Mouse (Mus musculus): ENCODE measurements at regions not wholly inside any gene's neighbourhood (a gene's known extent, or its start where the extent isn't known, plus 50 kb on each side); places are given as distances from the start of the nearest gene placed in this dataset.

DNA sequence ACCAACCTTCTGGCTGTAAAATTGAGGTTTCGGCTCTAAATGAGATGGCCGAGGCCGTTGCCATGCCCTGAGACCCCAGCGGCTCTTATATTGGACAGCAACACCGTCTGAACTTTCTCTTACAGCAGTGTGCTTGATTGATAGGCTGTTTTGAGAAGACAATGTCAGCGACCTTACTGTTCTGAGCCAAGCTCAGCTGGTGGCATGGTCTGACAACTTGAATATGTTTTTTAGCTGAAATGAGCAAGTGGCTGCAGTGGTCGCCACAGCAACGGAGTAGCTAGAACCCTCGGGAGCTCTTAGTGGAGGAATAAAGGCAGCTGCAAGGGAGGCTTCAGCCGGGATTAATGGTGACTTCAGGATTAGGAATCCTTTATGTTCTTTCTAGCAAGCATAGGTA is 107.0 kb upstream of the Fndc3a start:
- 34% methylated on average over 10 of the region's 10 CpGs for WGBS
- Histone ChIP-seq H3K9me3 (no peaks in the 10 kb centered on the region), H3K4me2 (no peak overlapping the region), H3K27ac (no peak overlapping the region), H3K27me3 (no peaks in the 10 kb centered on the region), H3K36me3 (no peaks in the 10 kb centered on the region), H3K4me3 (no peak overlapping the region), H3K4me1 (no peaks in the 10 kb centered on the region), H3K9ac (no peak overlapping the region)
- ATAC-seq (ENCODE audit: insufficient number of reproducible peaks, low FRiP score, low TSS enrichment, low read depth): no peak

DNA sequence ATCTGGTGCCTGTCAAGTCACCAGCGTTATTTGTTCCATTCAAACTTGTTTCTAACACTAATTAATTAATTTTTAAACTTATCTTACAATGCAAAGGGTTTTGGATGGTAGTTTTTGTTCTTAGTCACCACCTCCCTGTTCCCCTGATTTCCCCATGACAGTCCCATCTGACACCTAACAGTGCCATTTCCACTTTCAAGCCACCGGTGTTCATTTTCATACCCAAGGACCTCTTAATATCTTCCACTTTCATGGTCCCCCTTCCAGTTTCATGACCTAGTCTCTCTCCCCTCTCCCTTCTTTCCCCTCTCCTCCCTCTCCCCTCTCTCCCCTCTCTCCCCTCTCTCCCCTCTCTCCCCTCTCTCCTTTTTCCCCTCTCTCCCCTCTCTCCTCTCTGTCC is 99.3 kb upstream of the Fndc3a start:
- Histone ChIP-seq H3K4me1 (no peaks in the 10 kb centered on the region), H3K27ac (no peak overlapping the region), H3K9ac (no peak overlapping the region), H3K27me3 (no peaks in the 10 kb centered on the region), H3K36me3 (no peaks in the 10 kb centered on the region), H3K9me3 (no peaks in the 10 kb centered on the region), H3K4me3 (no peak overlapping the region), H3K4me2 (no peak overlapping the region)
- no peak for ATAC-seq (ENCODE audit: insufficient number of reproducible peaks, low FRiP score, low TSS enrichment, low read depth)
- 81% methylated on average over 2 of the region's 2 CpGs for WGBS

- Histone ChIP-seq H3K4me3 (no peak overlapping the region), H3K9ac (no peak overlapping the region), H3K27ac (no peak overlapping the region), H3K36me3 (no peaks in the 10 kb centered on the region), H3K27me3 (no peaks in the 10 kb centered on the region), H3K4me2 (no peak overlapping the region), H3K9me3 (no peaks in the 10 kb centered on the region), H3K4me1 (no peaks in the 10 kb centered on the region)
- no peak for ATAC-seq (ENCODE audit: insufficient number of reproducible peaks, low FRiP score, low TSS enrichment, low read depth)
- 82% methylated on average over 3 of the region's 3 CpGs for WGBS
These were observed 98.1 kb upstream of the Fndc3a start for GRCm38 (mm10) chr14:72807947-72808346.

GRCm38 (mm10) chr14:72807286-72807685 is 97.5 kb upstream of the Fndc3a start:
- no peak for ATAC-seq (ENCODE audit: insufficient number of reproducible peaks, low FRiP score, low TSS enrichment, low read depth)
- H3K27ac ChIP-seq: no peak overlapping the region

DNA sequence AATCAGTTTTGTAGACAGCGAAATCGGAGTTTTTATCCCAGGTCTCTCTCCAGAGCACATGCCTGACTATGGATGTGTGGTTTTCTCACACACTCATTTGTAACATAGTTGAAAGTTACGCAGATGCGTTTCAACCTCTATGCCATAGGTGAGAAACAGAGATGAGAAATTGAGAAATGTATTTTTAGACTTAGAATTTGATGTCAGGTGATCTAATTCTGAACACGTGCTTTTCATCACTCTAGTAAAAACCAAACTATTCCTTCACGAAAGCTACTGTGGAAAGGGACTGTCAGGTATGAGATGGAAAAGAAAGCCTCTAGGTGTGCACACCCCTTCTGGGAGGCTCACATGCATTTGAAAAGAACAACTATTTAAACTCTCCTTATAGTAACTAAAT is 96.8 kb upstream of the Fndc3a start:
- no peaks in the 10 kb centered on the region for H3K4me1 ChIP-seq
- no peaks in the 10 kb centered on the region for H3K27me3 ChIP-seq
- no peak overlapping the region for H3K27ac ChIP-seq
- H3K9me3 ChIP-seq: no peaks in the 10 kb centered on the region
- H3K9ac ChIP-seq: no peak overlapping the region
- no peak overlapping the region for H3K4me3 ChIP-seq
- WGBS: 90% methylated on average over 6 of the region's 6 CpGs
- no peak for ATAC-seq (ENCODE audit: insufficient number of reproducible peaks, low FRiP score, low TSS enrichment, low read depth)
- no peaks in the 10 kb centered on the region for H3K36me3 ChIP-seq
- no peak overlapping the region for H3K4me2 ChIP-seq

More at GRCm38 (mm10) chr14:72807286-72807685, 97.5 kb upstream of the Fndc3a start:
- Histone ChIP-seq H3K27me3 (no peaks in the 10 kb centered on the region), H3K4me3 (no peak overlapping the region), H3K4me1 (no peaks in the 10 kb centered on the region), H3K9ac (no peak overlapping the region), H3K36me3 (no peaks in the 10 kb centered on the region), H3K9me3 (no peaks in the 10 kb centered on the region), H3K4me2 (no peak overlapping the region)
- WGBS: 59% methylated on average over 7 of the region's 7 CpGs

DNA sequence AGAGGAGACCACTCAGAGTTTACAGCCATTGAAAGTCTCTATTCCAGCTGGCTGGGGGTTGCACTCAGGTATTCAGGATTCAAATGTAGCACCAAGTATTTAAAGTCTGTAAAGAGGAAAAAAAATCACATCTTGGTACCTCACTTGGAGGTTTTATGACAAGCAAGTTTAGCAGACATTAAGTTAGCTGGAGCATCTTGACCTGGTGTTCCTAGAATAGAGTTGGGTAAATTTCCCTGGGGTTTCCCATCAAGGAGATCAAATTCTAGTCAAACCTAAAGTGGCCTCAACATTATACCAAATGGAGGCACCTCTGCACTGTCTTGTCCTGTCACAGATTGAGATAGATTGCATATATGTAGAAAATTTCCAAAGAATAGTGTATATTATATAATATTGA is 93.8 kb upstream of the Fndc3a start:
- H3K27ac ChIP-seq: no peak overlapping the region
- no peak for ATAC-seq (ENCODE audit: insufficient number of reproducible peaks, low FRiP score, low TSS enrichment, low read depth)

DNA sequence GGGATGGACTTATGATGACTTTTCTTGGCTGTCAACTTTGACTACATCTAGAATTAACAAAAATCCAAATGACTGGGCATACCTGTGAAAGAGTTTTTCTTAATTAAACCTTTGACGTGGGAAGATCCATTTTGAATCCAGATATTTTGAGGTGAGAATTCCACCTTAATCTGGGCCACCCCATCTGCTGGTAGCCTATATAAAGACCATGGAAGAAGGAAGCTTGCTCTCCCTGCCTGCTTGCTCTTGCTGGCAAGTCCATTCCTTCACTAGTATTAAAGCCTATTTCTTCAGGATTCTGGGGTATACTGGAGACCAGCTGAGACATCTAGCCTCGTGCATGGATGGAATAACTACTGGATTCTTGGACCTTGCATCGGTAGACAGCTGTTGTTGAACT is 80.9 kb upstream of the Fndc3a start:
- no peak overlapping the region for H3K4me3 ChIP-seq
- ATAC-seq (ENCODE audit: insufficient number of reproducible peaks, low FRiP score, low TSS enrichment, low read depth): no peak
- H3K9ac ChIP-seq: no peak overlapping the region
- H3K27me3 ChIP-seq: no peaks in the 10 kb centered on the region
- H3K4me1 ChIP-seq: peaks cover 3% of the 10 kb centered on the region; the same call in 1 of the 2 replicates
- WGBS: 73% methylated on average over 3 of the region's 3 CpGs
- no peaks in the 10 kb centered on the region for H3K9me3 ChIP-seq
- no peaks in the 10 kb centered on the region for H3K36me3 ChIP-seq
- H3K4me2 ChIP-seq: no peak overlapping the region
- no peak overlapping the region for H3K27ac ChIP-seq

More for the DNA sequence above, 93.8 kb upstream of the Fndc3a start:
- H3K4me2 ChIP-seq: no peak overlapping the region
- no peaks in the 10 kb centered on the region for H3K36me3 ChIP-seq
- no peak overlapping the region for H3K9ac ChIP-seq
- no peaks in the 10 kb centered on the region for H3K4me1 ChIP-seq
- no peaks in the 10 kb centered on the region for H3K27me3 ChIP-seq
- H3K4me3 ChIP-seq: no peak overlapping the region
- H3K9me3 ChIP-seq: no peaks in the 10 kb centered on the region

GRCm38 (mm10) chr14:72786929-72787328 is 77.1 kb upstream of the Fndc3a start:
- H3K4me3 ChIP-seq: no peak overlapping the region
- no peaks in the 10 kb centered on the region for H3K9me3 ChIP-seq
- no peak overlapping the region for H3K4me2 ChIP-seq
- ATAC-seq (ENCODE audit: insufficient number of reproducible peaks, low FRiP score, low TSS enrichment, low read depth): no peak
- H3K4me1 ChIP-seq: peaks cover 7% of the 10 kb centered on the region; the same call in 1 of the 2 replicates
- no peaks in the 10 kb centered on the region for H3K27me3 ChIP-seq
- no peak overlapping the region for H3K27ac ChIP-seq
- H3K9ac ChIP-seq: no peak overlapping the region
- H3K36me3 ChIP-seq: no peaks in the 10 kb centered on the region
- 33% methylated on average over 3 of the region's 3 CpGs for WGBS

- Histone ChIP-seq H3K27me3 (no peaks in the 10 kb centered on the region), H3K4me3 (no peak overlapping the region), H3K4me1 (peaks cover 7% of the 10 kb centered on the region; the same call in 1 of the 2 replicates), H3K4me2 (no peak overlapping the region), H3K27ac (no peak overlapping the region), H3K9ac (no peak overlapping the region), H3K9me3 (no peaks in the 10 kb centered on the region), H3K36me3 (no peaks in the 10 kb centered on the region)
- WGBS: 45% methylated on average over 9 of the region's 9 CpGs
- ATAC-seq (ENCODE audit: insufficient number of reproducible peaks, low FRiP score, low TSS enrichment, low read depth): no peak
These were observed 73.4 kb upstream of the Fndc3a start for GRCm38 (mm10) chr14:72783248-72783647.

DNA sequence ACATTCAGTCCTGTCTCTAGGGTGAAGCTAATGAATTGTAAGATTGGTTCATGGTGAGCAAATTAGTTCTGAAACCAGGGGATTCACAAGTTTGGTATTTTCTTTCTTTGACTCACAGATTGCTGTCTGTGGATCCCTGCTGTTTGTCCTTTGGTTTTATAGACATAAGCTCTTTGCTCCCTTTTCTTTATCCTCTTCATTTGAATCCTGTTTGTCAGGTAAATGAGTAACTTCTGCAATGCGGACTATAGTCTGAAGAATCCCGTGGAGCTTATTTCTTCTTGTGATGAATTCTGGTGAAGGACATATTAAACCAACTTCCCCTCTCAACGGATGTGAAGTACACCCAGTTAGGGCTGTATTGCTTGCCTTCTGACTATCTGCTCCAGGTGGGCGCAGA is 69.6 kb upstream of the Fndc3a start:
- Histone ChIP-seq H3K9me3 (no peaks in the 10 kb centered on the region), H3K4me1 (0 out of 2 replicates have a peak, but pooled peaks cover 3% of the 10 kb centered on the region), H3K4me3 (no peak overlapping the region), H3K36me3 (no peaks in the 10 kb centered on the region), H3K27ac (no peak overlapping the region), H3K4me2 (no peak overlapping the region), H3K27me3 (no peaks in the 10 kb centered on the region), H3K9ac (no peak overlapping the region)
- 76% methylated on average over 4 of the region's 4 CpGs for WGBS
- ATAC-seq (ENCODE audit: insufficient number of reproducible peaks, low FRiP score, low TSS enrichment, low read depth): no peak

GRCm38 (mm10) chr14:72778756-72779155 is 69.0 kb upstream of the Fndc3a start:
- 87% methylated on average over 6 of the region's 6 CpGs for WGBS
- no peaks in the 10 kb centered on the region for H3K27me3 ChIP-seq
- 0 out of 2 replicates have a peak, but pooled peaks cover 3% of the 10 kb centered on the region for H3K4me1 ChIP-seq
- no peaks in the 10 kb centered on the region for H3K36me3 ChIP-seq
- no peak for ATAC-seq (ENCODE audit: insufficient number of reproducible peaks, low FRiP score, low TSS enrichment, low read depth)
- no peak overlapping the region for H3K4me3 ChIP-seq
- H3K27ac ChIP-seq: no peak overlapping the region
- H3K9me3 ChIP-seq: no peaks in the 10 kb centered on the region
- no peak overlapping the region for H3K9ac ChIP-seq
- no peak overlapping the region for H3K4me2 ChIP-seq

GRCm38 (mm10) chr14:72777927-72778560 is 68.2 kb upstream of the Fndc3a start:
- Histone ChIP-seq H3K4me3 (no peak overlapping the region), H3K9ac (no peak overlapping the region), H3K36me3 (no peaks in the 10 kb centered on the region), H3K27ac (no peak overlapping the region), H3K27me3 (no peaks in the 10 kb centered on the region), H3K4me2 (no peak overlapping the region), H3K9me3 (no peaks in the 10 kb centered on the region), H3K4me1 (no peaks in the 10 kb centered on the region)
- ATAC-seq (ENCODE audit: insufficient number of reproducible peaks, low FRiP score, low TSS enrichment, low read depth): no peak
- 60% methylated on average over 6 of the region's 6 CpGs for WGBS

- H3K9me3 ChIP-seq: no peaks in the 10 kb centered on the region
- no peak overlapping the region for H3K4me3 ChIP-seq
- 50% methylated on average over 1 of the region's 1 CpGs for WGBS
- no peak for ATAC-seq (ENCODE audit: insufficient number of reproducible peaks, low FRiP score, low TSS enrichment, low read depth)
- H3K36me3 ChIP-seq: no peaks in the 10 kb centered on the region
- no peaks in the 10 kb centered on the region for H3K27me3 ChIP-seq
- no peaks in the 10 kb centered on the region for H3K4me1 ChIP-seq
- H3K27ac ChIP-seq: no peak overlapping the region
- H3K4me2 ChIP-seq: no peak overlapping the region
- no peak overlapping the region for H3K9ac ChIP-seq
These were observed 60.4 kb upstream of the Fndc3a start for GRCm38 (mm10) chr14:72770237-72770636.

Measured in limb, embryonic 15.5 days (tissue).